Mouse (Mus musculus) stomach, adult 2 months (tissue): ENCODE measurements around the gene Emc10. TPM values are rescaled to one million over a fixed set of nuclear protein-coding genes. Genes with fewer than 3 reads are reported as not detected.

Experiments
- polyA plus RNA-seq: library from polyadenylated mRNA; depleted of rRNA; stranded (reverse); fragments of >200 nt; gene quantifications from 2 replicates; pipeline ENCODE4 v1.2.3, GENCODE M21; 2012; rRNA removed

The Emc10 gene
- polyA plus RNA-seq, result 186 and 215 TPM in 2 replicates

DNA sequence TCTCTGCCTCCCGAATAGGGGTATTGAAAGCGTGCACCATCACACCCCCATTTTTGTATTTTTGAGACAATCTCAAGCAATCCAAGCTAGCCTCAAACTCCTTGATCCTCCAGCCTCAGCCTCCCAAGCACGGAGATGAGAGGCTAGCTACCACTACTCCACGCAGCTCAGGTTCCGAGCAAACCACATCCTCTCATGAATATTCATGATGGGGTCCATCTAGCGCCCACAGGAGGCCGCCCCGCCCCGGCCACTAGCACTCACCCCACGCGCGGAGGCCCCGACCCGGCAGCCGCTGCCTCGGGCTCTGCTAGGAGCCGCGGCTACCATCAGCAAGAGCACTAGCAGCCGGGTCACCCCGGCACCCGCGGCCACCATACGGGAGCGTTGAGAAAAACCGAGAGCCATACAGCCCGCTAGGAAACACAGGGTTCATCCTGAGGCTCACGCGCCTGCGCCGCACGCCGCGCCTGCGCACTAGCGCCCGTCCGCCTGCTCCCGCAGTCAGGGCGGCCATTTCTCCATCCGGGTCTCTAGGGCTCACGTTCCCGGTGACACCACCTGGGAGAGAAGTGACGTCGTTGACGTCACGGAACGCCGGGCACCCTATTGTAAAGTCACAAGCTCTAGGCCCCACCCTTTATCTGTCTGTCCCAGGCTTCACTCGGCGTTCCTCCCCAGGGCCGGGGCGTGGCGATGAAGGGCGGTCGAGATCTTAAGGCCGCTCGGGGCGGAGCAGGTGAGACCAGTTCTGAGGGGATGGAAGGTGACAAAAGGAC, at the start of gene Emc10, which contains the start of gene Fam71e1:
Emc10 (minus strand) TSS at position 538 of the 779 bp plus-strand sequence.
Fam71e1 (plus strand) TSS at position 590 of the 779 bp plus-strand sequence.

DNA sequence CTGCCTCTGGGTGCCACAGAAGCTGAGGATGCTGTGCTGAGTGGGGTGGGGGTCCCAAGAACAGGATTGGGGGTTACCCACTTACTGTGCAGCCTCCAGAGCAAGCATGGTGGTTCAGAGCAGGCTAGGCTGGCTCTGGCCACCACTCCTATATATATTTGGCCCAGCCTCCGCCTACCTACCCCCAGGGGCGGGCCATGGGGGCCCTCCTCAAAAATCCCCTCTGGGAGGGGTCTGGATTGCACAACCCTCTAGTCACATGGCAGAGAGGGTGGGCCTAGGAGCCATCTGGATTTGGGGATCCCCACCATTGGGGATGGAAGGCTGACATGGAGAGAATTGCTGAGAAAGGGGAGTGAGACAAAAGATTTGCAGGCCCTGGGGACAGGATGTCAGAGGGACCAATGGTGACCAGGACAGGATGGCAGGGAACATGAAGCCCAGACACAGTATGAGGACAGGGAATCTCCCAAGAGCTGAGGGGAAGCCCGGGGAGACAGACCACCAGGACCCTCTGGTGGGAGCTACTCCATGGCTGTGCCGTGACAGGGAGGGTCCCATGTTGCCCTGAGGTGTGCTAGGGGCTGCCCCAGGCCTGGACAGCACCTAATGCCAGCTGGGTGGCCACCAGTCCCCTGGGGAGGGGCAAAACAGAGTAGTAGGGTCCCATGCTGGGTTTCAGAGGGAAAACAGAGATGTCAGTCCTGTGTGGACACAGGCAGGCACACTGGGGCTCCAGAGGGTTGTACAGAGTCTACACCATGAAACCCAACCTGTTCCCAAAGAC, 35.8 kb upstream of the Emc10 start, which contains the start of gene Spib:
Spib (minus strand) TSS at position 126 of the 787 bp plus-strand sequence.

DNA sequence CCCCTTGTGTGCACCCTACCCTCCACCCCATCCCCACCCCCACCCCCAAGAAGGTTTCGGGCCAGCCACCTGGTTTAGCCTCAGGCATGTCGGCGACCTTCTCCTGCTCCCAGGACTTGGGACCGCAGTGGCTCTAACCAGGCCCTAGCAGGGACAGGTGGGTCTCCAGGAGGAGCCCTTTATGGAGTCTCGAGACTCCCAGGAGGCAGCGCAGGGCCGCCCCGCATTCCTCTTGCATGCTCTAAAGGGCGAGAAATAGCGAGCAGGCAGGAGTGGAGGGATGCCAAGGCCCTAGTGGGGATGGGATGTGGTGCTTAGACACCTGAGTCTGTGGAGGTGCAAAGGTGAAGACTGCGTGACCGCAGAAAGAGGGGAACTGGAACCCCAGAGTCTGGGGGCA, 28.2 kb upstream of the Emc10 start, which contains the start of gene Mybpc2:
Mybpc2 (minus strand) TSS at position 155 of the 400 bp plus-strand sequence.

DNA sequence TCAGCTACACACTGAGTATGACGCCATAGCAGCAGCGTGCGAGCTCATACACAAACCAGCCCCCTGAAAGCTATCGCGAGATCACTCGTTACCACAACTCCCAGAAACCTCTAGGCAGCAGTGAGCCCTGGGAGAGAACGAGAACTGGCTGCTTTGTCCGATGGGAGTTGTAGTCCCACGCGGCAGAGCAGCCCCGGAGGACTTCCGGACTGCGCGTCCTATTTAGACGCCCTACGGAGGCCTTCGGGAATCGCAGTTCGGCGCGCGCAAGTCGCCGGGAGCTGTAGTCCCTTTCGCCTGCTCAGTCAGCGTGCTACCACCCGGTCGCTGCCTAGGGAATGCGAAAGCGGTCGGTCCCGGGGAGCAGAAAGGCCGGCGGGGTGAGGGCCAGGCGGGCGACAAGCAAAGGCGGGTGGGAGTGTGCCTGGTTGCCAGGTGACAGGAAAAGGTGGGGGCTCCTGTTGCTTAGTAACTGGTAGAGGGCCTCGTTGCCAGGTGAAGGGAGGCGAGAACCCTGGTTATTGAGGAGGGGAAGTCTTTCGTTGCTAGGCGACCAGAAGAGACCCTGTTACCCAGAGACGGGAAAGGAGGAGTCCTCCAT, 28.4 kb downstream of the Emc10 start, which contains the start of gene Josd2:
Josd2 (plus strand) TSS at position 170 of the 601 bp plus-strand sequence.

DNA sequence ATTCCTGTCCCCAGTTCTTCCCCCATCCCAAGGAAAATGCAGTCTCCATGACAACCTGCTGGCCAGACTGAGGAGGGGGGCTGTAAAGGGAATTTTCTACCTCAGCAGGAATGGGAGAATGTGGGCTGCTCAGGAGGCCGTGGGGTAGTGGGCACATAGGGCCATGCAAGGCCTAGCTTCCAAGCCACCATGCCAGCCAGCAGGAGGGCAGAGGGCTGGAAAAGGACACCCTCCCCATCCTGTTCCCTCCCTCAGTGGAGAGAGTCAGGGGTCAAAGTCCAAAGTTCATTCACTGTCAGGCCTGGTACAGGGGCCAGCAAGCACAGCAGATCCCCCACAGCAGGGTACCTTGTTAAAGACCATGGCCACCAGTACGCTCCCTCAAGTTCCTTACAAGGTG, 31.2 kb downstream of the Emc10 start, which contains the start of gene Aspdh:
Aspdh (plus strand) TSS at position 281 of the 400 bp plus-strand sequence.

Other genes starting within 250 kb of the Emc10 start
- gene 1700028J19Rik, start 249.8 kb downstream of the Emc10 start, polyA plus RNA-seq, result 1.4 and 2.2 TPM in 2 replicates
- gene 2410002F23Rik, start 249.8 kb downstream of the Emc10 start, polyA plus RNA-seq, result 41.0 and 51.0 TPM in 2 replicates
- gene Acp4, start 239.2 kb downstream of the Emc10 start, polyA plus RNA-seq, result not detected in 2 replicates
- not detected in 2 replicates for gene Gm15517, start 235.1 kb downstream of the Emc10 start, polyA plus RNA-seq
- 5.9 and 7.3 TPM in 2 replicates for gene Clec11a, start 189.6 kb downstream of the Emc10 start, polyA plus RNA-seq
- 1.1 and 1.5 TPM in 2 replicates for gene Shank1, start 186.3 kb downstream of the Emc10 start, polyA plus RNA-seq
- gene Syt3, start 112.4 kb downstream of the Emc10 start, polyA plus RNA-seq, result 4.4 and 6.3 TPM in 2 replicates
- gene 1700008O03Rik, start 110.7 kb downstream of the Emc10 start, polyA plus RNA-seq, result 0.44 and 2.1 TPM in 2 replicates
- gene Lrrc4b, start 67.5 kb downstream of the Emc10 start, polyA plus RNA-seq, result 1.5 and 2.3 TPM in 2 replicates
- 0.06 and 0.37 TPM in 2 replicates for gene Aspdh, start 31.1 kb downstream of the Emc10 start, polyA plus RNA-seq
- gene Josd2, start 28.5 kb downstream of the Emc10 start, polyA plus RNA-seq, result 68.6 and 84.3 TPM in 2 replicates
- 3.2 and 6.5 TPM in 2 replicates for gene Fam71e1, start 52 bp upstream of the Emc10 start, polyA plus RNA-seq
- 0.84 and 2.7 TPM in 2 replicates for gene Mybpc2, start 28.1 kb upstream of the Emc10 start, polyA plus RNA-seq
- 2.3 and 4.4 TPM in 2 replicates for gene Spib, start 35.5 kb upstream of the Emc10 start, polyA plus RNA-seq
- 16.1 and 17.2 TPM in 2 replicates for gene Pold1, start 52.3 kb upstream of the Emc10 start, polyA plus RNA-seq
- gene Nr1h2, start 57.4 kb upstream of the Emc10 start, polyA plus RNA-seq, result 120 and 156 TPM in 2 replicates
- 1.3 and 2.4 TPM in 2 replicates for gene Napsa, start 75.9 kb upstream of the Emc10 start, polyA plus RNA-seq
- 2.1 and 2.2 TPM in 2 replicates for gene Kcnc3, start 94.1 kb upstream of the Emc10 start, polyA plus RNA-seq
- gene Myh14, start 174.3 kb upstream of the Emc10 start, polyA plus RNA-seq, result 37.3 and 39.8 TPM in 2 replicates
- gene Izumo2, start 212.2 kb upstream of the Emc10 start, polyA plus RNA-seq, result not detected in 2 replicates